Mouse (Mus musculus) cerebral cortex, adult 2 months (tissue): Measurements from ENCODE around the gene Twnk.

Experiments
- WGBS: fragments of 180-500 bp; shearing (Covaris S2); methylation state at CpG from one replicate; pipeline ENCODE4 v1.1.7; 2018; 5-methylcytosine and 5-hydroxymethylcytosine counted together

Gene Twnk

DNA sequence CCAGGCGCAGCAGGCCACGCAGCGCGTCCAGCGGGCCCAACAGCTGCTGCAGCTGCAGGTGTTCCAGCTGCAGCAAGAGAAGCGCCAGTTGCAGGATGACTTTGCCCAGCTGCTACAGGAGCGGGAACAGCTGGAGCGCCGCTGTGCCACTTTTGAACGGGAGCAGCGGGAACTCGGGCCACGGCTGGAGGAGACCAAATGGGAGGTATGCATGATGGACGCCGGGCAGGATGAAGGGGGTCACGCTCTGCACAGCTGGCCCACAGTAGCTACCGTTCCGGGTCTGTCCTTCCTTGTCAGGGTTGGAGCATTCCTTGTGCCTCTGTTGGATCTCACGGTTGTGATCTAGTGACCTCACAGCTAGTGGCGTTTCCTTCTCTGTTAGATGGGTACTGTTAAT is 19.3 kb downstream of the Twnk start:
- WGBS: 87% methylated on average over 20 of the region's 20 CpGs

DNA sequence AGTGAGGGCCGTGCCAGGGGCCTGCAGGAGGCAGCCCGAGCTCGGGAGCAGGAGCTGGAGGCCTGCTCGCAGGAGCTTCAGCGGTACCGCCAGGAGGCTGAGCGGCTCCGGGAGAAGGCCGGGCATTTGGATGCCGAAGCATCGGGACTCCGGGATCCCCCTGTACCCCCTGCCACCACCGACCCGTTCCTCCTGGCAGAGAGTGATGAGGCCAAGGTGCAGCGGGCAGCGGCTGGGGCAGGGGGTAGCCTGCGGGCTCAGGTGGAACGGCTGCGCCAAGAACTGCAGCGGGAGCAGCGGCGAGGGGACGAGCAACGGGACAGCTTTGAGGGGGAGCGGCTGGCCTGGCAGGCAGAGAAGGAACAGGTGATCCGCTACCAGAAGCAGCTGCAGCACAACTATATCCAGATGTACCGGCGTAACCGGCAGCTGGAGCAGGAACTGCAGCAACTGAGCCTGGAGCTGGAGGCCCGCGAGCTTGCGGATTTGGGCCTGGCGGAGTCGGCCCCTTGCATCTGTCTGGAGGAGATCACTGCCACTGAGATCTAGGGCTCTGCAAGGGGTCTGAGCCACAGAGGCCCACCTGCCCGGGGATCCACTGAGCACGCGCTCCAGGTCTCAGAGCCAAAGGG is 20.6 kb downstream of the Twnk start:
- 91% methylated on average over 37 of the region's 37 CpGs for WGBS

DNA sequence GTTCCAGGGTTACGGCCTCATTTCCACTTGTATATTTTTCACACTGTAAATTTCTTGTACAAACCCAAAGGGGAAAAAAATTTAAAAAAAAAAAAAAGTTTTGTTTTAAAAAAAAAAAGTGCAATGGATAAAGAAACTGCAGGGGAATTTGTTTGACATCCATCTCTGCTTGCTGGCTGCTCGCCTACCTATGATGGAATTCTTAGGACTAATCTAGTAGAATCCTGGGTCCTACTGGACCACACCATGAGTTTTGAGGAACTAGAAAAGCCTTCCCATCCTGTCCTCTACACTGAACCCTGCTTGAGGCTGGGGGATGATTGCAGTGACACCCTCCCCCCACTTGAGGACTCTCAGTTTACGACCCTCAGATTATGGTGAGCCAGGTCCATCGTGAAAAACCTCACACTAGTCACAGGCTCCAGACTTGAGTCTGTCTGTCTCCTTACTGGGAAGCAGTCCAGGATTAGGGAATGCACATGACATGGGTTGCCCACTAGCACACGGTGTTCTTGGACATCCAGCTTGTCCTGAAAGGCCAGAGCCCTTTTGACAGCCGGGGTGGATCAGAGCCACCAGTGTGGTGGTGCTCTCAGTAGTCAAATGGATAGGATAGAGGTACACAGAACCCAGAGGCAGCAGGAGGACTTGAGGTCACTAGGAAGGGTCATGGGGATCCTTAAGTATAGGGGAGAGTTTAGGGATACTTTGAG is 21.7 kb downstream of the Twnk start:
- 65% methylated on average over 6 of the region's 6 CpGs for WGBS

DNA sequence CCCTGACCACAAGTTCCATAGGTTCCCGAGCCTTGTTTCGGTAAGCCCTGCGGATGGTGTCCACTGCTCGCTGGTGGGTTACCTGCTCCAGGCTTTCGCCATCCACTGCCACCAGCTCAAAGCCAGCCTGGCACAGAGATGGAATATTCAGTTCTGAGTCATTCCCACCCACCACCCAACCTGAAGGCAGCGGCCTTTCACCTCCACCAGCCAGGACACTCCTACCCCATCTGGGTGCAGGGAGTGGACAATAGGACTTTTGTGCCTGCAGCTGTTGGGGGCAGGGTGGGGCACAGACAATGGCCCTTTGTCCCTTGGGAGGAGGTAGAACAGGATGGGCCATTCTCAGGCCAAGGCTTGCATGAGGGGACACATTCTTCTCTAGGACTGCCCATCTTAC is 22.4 kb downstream of the Twnk start:
- 69% methylated on average over 6 of the region's 6 CpGs for WGBS

DNA sequence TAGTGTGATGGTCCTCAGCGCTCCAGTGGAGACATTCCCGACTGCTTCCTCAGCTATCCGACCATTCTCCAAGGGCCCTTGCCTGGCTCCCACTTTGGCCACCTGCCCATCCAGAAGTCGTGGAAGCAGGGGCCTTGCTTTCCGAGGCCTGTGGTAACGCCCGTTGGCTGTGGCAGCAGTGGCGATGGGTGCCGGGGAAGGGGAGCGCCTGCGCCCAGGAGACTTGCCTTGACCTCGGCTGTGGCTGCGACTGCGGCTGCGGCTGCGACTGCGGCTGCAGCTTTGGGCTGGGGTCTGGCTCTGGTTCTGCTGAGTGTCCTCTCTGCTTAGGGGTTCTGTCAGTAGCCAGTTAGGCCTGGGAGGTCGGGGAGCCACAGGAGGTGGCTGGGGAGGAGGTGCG is 23.3 kb downstream of the Twnk start:
- WGBS: 79% methylated on average over 19 of the region's 19 CpGs

DNA sequence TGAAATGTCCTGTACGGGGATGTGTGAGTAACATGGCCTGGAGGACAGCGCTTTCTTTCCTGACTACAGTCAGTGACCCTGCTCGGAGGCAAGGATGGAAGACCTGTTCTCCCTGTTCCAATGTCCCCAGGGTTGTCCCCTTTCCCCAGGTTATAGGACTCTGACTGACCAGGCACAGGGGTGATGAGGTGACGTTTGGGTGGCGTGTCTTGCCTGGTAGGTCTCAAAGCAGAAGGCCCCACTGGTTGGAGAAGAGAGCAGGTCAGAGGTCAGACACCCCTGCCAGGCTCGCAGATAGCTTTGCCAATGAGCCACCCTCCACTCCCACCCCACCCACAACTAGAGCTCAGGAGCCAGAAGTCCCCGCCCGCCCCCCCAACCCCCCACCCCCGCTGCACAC is 24.1 kb downstream of the Twnk start:
- 63% methylated on average over 9 of the region's 9 CpGs for WGBS

DNA sequence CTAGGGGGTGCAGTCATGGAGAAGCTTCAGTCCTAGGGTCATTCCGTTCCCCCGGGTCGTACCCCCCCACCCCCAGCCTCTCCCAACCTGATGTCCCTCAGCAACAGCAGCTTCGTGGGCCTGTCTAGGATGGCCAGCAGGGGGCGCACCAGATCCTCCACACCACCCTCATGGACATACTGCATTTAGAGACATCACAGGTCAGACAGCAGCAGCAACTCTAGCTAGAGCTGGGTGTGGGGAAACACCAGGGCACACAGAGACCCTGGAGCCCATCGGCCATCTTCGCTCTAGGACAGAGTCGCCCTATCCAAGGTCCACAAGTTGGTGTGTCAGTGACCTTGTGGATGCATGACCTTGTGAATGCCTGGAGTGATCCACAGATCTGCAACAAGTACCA is 24.6 kb downstream of the Twnk start:
- 35% methylated on average over 8 of the region's 8 CpGs for WGBS

DNA sequence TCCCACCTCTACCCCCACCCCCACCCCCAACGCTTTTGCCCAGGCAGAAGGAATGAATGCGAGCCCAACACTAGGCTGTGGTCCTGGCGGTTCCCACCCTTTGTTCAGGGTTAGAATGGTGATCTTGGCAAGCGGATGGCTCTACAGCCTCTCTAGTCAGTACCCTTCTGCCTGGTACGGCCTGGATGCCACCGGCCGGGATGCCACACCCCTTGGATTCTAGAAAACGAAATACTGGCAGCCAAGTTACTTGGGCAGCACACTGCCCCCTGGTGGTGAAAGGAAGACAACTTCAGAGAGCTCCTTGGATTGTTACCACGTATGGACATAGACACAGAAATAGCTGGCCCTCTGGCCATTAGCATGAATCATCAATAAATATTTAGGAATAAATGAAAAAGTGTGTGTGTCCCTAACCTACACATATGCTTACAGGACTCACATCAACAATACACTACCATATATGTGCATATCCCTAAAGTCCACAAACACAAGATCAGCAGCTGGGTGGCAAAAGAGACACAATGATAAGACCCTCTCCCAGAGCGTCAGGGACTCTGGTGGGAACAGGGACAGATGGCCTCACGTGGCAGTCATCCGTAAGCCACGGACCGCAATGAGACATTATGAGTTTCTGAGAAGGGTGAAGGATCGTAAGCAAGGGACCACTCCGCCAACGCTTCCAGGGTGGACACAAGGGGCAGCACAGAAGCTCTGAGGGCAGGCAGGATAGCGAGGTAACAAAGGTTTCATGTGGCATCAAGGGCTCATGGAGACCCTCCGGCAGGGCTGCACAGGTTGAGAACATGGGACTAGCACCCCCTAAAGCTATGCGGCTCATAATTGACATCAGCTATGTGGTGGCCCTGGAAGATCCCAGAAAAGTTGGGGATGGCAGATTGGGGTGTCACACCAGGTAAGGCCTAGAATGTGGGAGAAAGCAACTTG is 25.6 kb downstream of the Twnk start:
- WGBS: 40% methylated on average over 20 of the region's 20 CpGs

DNA sequence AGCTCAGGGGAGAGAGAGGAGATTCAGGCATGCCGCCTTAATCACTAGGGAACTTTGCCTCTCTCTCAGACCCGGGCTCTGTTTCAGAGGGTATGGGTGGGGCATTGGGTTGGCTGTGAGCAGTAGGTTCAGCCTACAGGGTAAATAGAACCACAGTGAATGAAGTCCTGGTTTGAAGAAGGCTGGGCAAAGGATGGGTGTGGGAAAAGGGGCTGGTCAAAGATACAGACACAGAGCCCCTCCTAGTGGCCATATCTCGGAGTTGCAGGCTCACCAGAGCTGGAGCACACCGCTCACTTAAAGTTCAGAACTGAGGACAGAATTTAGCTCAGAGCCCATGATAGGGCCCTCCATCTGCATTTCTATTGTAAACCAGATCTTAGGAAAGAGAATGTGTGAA is 26.3 kb downstream of the Twnk start:
- WGBS: 15% methylated on average over 4 of the region's 4 CpGs

DNA sequence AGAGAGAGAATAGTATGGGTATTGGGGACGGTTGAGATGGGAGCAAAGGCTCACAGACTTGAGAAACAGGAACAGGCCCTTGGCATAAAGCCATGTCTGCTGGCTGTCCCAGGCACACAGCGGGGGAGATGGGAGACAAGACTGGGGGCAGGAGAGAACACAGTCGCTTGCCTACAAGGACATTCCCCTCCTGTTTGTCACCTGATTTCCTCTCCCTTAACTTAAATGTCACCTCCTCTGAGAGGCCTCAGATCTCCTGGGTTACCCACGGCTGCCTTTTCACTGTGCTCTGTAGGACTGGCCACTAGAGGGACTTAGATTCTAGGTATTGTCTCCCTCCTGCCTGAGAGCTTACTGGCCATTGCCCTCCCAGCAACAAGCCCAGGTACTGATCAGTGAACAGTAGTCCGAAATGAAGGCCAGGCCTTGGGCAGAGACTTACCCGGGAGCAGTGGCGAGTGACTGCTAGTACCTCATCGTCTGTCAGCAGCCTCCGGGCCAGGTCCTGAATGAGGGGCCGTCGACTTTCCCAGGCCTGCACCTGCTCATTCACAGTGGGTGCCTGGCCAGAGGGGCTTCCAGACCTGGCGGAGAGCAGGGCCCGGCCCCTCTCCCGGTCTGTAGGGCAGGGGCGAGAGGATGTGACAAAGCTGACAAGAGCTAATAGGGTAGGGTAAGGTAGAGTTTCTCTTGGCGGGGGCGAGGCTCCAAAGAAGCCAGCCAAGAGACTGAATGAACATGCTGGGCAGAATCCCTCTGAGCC is 27.3 kb downstream of the Twnk start:
- WGBS: 58% methylated on average over 17 of the region's 17 CpGs

DNA sequence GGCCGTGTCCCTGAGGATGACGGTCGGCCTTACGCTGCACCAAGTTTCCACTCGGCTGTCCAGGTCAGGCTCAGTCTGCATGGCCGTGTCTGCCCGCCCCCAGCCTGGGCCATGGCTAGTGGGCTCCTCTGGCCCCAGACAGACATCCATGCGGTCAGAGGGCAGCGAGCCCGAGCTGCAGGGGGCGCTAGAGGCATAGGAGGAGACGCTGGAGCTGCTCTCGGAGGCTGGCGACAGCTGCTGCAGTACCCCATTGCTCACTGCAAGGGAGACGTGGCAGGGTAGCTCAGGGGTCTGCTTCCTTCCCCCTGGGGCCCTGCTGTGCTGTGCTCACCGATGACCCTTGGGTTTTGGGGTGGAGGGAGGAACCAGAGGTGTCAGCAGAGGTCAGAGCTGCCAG is 31.4 kb downstream of the Twnk start:
- 50% methylated on average over 16 of the region's 16 CpGs for WGBS

DNA sequence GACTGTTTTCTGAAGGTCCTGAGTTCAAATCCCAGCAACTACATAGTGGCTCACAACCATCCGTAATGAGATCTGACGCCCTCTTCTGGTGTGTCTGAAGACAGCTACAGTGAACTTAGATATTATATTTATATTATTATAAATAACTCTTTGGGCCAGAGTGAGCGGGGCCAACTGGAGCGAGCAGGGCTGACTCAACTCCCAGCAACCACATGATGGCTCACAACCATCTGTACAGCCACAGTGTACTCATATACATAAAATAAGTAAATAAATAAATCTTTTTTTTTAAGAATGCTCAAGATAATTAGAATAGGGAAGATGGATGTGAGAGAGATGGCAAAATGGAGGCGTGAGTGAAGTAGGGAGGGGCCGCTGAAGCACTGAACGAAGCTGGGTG is 32.7 kb downstream of the Twnk start:
- 90% methylated on average over 7 of the region's 7 CpGs for WGBS

DNA sequence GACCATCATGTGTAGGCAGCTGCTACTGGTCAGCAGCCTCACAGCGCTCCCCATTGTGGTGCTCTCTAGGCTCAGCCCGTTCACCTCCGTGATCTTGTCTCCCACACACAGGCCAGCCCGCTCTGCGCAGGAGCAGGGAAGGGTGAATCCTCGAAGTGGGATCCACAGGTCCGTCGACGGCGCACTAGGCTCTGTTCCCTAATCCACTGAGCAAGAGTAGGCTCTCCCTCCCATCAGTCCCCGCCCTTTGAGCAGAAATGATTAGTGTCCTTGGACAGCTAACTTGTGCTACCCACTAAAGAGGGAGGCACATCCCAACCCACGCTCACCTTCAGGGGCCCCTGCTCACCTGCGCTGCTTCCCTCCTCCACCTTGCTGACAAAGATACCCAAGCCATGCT is 34.8 kb downstream of the Twnk start:
- WGBS: 64% methylated on average over 13 of the region's 13 CpGs

DNA sequence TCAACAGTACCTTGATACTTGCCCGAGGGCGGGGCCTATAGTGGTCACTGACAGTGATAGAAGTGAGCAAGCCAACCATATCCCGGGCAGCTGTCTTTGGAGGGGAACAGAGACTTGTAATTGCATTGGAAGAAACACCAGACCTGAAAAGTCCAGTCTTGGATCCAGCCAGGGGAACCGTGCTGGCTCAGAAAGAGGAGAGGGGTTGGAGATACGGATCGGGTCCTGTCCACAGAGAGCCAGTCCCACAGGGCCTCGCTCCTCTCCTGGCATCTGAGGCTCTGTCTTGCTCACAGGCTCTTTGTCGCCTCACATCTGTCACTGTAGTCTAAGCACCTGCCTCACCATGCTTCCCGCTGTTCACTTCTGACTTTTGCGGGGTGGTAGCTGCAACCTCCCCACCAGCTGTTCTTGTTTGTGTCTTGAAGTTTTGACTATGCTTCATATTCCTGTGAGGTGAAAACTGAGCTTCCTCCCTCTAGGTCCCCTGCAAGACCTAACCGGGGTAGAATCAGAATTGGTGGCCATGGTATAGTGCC is 39.0 kb downstream of the Twnk start:
- 59% methylated on average over 11 of the region's 11 CpGs for WGBS

DNA sequence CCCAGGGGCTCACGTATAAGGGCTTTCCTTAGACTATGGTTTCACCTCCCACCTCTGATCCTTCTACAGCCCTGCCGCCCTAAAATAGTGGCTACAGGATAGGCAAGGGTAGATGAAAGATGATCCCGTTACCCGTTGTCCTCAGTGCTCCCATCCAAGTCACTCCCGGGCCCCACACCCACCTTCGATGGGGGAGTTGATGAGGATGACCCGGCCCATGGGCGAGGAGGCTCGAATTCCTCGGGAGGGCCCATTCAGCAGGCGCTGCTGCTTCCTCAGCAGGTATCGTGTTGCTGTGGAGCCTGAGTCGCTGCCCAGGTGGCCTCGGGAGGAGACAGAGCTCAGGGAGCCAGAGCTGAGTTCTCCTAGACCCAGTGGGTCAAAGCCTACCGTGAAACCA is 39.8 kb downstream of the Twnk start:
- 69% methylated on average over 15 of the region's 15 CpGs for WGBS

DNA sequence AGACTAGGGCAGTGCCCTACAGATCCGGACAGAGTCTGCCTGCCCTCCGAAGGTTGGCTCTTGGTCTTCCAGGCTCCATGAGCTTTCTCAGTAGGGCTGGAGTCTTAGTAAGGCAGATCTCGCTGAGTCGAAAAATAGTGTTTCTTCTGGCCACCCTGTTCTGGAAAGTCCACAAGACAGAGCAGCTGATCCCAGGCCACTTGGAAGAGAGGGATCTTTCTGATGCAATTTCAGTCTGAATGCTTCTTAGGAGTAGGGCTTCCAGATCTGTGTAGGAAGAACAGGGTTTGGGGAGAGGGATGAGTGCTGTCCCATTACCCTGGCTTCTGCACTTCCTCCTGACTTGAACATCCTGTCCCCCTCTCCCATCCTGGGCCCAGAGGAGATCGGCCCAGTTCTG is 40.2 kb downstream of the Twnk start, which contains the start of gene Pdzd7:
Gene Pdzd7 (minus strand): TSS at position 67 of the 400 bp plus-strand sequence.
- 87% methylated on average over 5 of the region's 5 CpGs for WGBS

DNA sequence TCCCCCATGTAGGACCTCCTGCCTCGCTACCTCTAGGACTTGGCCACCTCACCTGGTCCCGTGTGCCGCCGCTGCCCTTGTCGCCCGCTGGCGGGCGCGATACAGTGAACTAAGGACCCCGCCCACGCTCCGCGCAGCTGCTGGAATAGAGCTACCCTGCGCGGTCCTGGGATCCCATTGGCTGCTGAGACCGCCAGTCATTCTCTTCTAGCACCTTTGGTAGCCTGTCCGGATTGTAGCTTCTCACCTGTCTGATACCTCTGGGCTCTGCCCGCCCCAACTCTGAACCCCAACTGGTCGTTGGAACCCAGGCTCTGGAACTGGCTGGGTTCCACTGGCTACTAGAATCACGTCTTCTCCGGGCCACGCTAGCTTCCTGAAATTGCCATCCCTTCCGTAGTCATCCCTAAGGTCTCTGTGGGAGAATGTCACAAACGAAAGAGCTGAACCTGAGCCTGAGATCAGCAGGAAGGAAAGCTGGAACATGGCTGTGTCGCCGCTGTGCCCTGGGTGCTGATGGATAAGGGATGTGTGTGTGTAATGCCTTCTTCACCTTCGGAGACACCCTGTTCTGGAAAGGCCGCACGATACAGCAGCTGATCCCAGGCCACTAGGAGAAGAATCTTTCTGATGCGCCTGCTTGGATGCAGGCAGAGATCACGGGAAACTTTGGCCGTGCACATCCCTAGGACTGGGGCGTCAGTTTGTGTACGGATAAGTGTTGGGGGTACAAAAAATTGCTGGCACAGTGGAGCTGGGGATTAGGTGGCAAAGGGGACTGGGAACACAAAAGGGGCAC is 41.3 kb downstream of the Twnk start:
- 2% methylated on average over 34 of the region's 34 CpGs for WGBS

DNA sequence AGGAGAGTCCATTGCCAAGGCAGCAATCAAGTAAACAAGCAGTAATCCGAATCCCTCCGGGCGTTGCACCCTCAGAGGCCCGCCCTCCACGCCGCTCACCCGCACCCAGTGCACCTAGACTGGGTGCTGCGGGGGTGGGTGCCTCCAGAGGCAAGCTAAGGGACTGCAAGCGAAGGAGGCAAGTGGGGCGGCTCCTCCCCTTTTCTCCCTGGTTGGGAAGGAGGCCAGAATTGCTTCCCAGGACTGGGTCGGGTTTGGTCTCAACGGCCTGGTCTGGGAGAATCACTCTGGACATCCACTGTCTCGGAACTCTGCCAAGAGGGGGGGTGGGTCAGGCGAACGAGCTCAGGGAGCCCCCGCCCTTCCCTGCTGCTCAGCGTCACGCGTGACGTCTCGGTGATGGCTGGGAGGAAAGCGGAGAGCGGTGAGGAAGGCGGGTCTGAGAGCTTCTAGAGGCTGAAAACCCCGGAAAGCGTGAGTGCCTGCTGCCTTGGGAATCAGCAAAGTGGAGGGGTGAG is 42.0 kb downstream of the Twnk start, which contains the start of gene Sfxn3:
Gene Sfxn3 (plus strand): TSS at position 87 of the 518 bp plus-strand sequence.
- WGBS: under 1% methylated on average over 26 of the region's 26 CpGs

DNA sequence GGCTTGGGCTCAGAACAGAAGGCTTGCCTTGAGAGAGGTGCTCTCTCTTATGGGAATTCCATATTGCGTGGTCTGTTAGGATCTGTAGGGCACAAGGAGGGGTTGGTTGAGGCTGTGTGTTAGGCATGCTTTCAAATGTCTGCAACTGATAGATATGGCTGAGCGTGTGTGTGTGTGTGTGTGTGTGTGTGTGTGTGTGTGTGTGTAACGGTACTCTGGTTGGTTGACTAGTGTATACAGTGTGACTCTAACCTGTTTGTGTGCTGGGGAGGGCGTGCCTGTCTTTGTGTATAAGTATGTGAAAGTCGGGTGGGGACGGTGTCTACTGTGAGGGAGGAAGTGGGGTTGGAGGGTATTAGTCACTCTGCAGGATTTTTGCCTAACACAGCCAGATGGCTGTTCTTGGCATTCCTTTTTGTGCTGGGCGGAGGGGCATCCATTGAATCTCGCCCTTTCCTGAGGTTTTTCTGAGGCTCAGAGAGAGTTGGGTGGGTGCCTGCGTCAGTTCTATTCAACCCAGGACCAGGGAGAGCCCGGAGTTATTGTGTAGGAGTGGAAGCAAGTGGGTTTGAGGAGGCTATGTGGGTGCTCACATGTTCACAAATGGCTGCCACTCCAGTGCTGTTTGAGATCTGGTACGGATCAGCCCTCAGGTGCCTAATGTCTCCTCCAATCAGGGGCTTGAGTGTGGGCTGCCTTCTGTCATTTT is 42.6 kb downstream of the Twnk start:
- 3% methylated on average over 11 of the region's 11 CpGs for WGBS
